Mouse (Mus musculus) gastrocnemius, adult 8-10 months (tissue): ENCODE measurements around the gene Man1c1. TPM values are rescaled to one million over a fixed set of nuclear protein-coding genes. Genes with fewer than 3 reads are reported as not detected.

Experiments
- DNase-seq, 2 experiments: peaks; one replicate each; pipeline ENCODE4 v3.0.0; 2022; ENCODE audit warnings: low spot score in 2 of 2
- total RNA-seq, 4 experiments: library from RNA; stranded (reverse); gene quantifications; 2 replicates each; pipeline ENCODE4 v1.2.4; 2022

Gene Man1c1
- total RNA-seq, 4 experiments from 2014 or later = 1.8 to 2.7 (median 2.1) TPM

DNA sequence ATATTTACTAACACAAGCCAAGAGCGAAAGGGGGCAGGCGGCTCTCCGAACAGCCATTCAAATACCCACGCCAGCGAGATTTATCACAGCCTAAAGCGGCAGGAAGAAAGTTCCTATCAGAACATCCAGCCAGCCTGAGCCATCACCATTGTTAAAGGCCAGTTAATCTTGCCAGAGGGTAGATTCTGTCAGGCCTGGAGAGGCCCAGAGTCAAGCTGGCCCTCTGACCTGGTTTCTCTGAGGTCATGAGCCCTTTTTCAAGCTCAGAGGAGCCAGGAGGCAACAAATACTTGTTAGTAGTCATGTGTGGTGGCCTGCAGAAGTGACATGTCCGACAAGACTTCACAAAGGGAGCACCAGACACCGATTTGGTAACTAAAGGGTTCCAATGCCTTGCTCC lies 28.3 kb downstream of the Man1c1 start:
- no peak for DNase-seq

DNA sequence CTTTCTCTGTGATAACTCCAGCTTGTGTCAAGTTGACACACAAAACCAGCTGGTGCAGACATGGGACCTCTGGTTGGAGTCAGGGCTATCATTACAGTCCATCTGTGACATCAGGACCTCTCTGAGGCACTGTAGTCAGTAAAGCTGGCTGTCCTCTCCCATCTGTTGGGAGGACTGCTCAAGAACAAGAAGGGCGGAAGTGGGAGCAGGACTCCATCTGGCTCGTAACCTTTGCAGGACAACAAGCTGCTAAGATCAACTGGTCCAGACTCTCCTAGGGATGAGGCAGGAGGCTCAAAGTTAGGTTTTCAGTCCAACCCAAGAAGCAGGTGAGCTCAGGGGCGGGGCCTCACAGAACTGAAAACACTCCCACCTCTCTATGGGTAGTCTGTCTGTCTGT lies 29.1 kb downstream of the Man1c1 start:
- no peak for DNase-seq

GRCm38 (mm10) chr4:134673882-134674463 lies 30.1 kb downstream of the Man1c1 start:
- DNase-seq = peak in 1 of 2 experiments; percentile 38

GRCm38 (mm10) chr4:134673151-134673550 lies 30.9 kb downstream of the Man1c1 start:
- DNase-seq = no peak

DNA sequence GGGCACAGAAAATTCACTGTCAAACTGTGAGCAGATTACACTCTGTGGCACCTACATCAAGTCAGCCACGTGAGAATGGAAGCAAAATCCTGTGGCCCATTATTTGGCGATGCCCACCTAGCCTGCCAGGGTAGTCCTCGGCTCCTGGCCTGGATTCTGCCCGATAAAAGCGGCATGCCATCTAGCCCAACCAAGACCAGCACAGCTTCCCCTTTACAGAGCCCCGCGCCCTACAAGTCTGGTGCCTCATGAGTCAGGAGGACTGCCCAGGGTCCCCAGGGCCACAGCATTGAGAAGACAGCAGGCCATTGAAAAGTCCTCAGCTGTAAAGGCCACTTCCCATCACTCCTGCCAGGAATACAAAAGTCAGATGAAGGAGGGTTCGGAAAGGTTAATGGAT lies 31.8 kb downstream of the Man1c1 start:
- no peak for DNase-seq

DNA sequence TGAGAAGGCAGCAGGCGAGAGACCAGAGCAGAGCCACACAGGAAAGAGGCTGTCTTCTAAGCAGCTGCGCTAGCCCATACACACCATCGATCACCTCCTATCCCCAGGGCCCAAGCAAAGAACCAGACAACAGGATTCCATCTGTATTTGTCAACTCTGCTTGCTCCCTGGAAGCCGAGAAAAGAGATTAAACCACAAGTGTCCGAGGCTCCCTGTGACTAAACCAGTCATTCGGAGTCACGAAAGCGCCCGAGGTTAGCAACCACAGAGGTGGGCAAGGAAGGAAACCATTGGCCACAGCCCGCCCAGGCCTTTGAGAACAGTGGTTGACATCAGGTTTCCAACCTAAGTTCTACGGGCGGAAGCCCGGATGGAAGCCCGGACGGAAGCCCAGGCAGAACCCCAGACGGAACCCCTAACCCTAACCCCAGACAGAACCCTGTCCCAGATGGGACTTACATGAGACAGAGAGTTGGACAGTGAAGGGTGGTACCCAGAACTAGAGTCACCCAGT lies 32.4 kb downstream of the Man1c1 start:
- no peak for DNase-seq

- DNase-seq = no peak
Measured at GRCm38 (mm10) chr4:134669742-134670354, 34.2 kb downstream of the Man1c1 start.

DNA sequence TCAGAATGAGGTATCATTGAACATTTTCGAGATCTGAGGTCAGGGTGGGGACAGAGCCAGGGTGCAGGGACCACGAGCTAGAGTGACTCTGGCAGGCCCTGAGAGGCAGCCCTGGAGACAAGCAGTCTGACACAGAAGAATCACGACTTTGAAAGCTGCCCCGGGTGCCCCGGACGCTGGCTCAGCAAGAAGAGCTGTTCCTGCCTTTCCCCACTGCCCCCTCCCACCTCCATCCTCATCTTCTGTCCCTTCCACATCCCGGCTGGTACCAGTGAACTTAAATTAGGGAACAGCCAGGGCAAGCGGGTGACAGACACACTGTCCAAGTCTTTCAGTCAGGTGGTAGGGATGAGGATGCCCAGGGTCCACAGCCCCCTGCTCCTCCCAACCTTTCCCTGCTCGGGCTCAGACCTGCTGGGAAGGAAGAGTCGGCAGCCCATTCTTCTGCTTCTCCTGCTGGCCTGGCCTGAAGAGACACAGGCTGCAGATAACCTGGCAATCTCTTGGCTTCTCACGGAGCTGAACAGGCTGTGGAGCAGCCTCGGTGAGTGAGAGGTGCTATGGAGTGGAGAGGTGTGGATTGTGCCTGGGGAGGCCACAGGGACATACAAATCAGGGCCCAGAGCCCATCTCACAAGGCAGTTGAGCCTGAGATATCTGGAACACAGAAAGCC lies 35.6 kb downstream of the Man1c1 start:
- DNase-seq = no peak

GRCm38 (mm10) chr4:134666391-134666790 lies 37.7 kb downstream of the Man1c1 start:
- DNase-seq = no peak

DNA sequence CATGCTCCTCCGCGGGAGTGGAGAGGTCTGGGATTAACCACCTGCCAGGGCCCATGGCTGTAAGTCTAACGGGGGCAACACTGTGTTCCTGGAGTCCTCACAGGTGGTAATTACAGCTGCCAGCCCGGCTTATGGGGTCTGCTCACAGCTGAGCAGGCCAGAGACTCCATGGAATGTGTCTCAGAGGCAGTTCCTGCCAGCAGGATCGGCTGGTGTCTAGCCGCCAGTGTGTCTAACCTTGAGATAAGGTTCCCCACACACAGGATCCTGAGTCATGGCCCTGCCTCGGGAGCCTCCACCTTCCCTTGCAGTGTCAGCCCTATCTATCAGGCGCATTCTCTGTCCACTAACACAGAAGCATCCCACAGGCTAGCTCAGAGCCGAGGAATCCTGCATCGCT lies 41.0 kb downstream of the Man1c1 start:
- DNase-seq = no peak

DNA sequence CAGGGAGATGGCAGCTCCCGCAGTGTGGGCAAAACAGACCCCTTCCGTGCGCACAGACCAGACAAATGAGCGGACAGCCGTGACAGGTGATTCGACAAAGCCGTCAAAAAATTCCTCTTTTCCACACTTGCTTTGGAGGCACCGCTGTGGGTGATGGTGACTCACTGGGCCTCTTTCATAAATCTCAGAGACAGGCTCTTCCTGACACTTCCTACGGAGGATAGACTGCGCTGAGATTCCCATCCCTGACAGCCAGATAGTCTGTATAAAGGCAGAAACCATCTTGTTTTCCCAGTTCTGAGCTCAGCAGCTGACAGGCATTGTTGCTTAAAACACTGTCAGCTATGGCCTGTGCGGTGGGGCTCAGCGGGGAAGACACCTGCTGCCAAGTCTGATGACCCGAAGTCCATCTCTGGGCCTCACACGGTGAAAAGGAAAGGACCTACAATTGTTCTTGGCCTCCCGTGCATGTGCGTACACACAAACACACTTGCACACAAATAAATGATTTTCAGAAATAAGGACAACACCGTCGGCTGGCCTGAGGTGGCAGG lies 43.4 kb downstream of the Man1c1 start:
- DNase-seq = no peak

- DNase-seq = no peak
Measured at GRCm38 (mm10) chr4:134659354-134660301, 44.5 kb downstream of the Man1c1 start.

DNA sequence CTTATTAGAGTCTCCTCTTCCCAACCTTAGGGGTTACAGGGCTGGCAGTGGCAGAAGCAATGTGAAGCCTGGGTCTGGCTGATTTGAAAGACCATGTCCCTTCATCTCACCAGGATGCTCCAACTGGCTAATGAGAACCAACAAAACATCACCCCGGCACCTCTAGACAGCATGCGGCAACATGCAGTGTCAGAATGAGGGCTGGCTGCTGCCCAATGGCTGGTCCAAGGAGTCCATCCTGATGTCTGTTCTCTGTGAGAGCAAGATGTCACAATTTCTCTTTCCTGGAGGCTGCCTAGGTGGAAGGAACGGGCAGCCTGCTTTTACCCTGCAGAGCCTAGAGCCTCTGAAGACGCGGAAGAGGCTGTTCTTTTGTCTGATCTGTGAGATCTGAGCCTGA lies 46.6 kb downstream of the Man1c1 start:
- DNase-seq = no peak

- DNase-seq = no peak
Measured at GRCm38 (mm10) chr4:134654391-134654790, 49.7 kb downstream of the Man1c1 start.

GRCm38 (mm10) chr4:134652720-134653119 lies 51.4 kb downstream of the Man1c1 start:
- no peak for DNase-seq

GRCm38 (mm10) chr4:134652151-134652550 lies 51.9 kb downstream of the Man1c1 start:
- DNase-seq = no peak

GRCm38 (mm10) chr4:134651358-134651757 lies 52.7 kb downstream of the Man1c1 start:
- DNase-seq = peak; percentile 47 to 58

- no peak for DNase-seq
Measured at GRCm38 (mm10) chr4:134645042-134645948, 58.8 kb downstream of the Man1c1 start.

- no peak for DNase-seq
Measured at GRCm38 (mm10) chr4:134644410-134644809, 59.7 kb downstream of the Man1c1 start.
